Mouse (Mus musculus): ENCODE measurements around the gene Gm20388.

GRCm38 (mm10) chr8:120552509-120552908 is 641.9 kb downstream of the Gm20388 start:
- TF ChIP-seq GATA1 (IDR thresholded peaks at IDR 0.05; ENCODE audit: low read length) (no peak), TAL1 (IDR thresholded peaks at IDR 0.05; ENCODE audit: low read length) (no peak)

Data from erythroblast, embryonic 14.5 days (primary cell).